Mouse (Mus musculus): ENCODE measurements around the gene Mmgt1. TPM values are rescaled to one million over a fixed set of nuclear protein-coding genes. Genes with fewer than 3 reads are reported as not detected.

Mmgt1 gene
- polyA plus RNA-seq, 1 experiment = 6.6 TPM

- no peak overlapping the region for H3K4me3 ChIP-seq
- no peak overlapping the region for H3ac ChIP-seq (ENCODE audit: control insufficient read depth, insufficient read length)
- H3K4me2 ChIP-seq (ENCODE audit: low read depth) = no peak overlapping the region
- H3K79me2 ChIP-seq (ENCODE audit: control insufficient read depth, insufficient read depth) = no peaks in the 10 kb centered on the region
- TF ChIP-seq SRF (IDR thresholded peaks at IDR 0.05; ENCODE audit: control insufficient read depth, insufficient read length, low read depth) (no peak), USF1 (IDR thresholded peaks at IDR 0.05; ENCODE audit: low read depth) (no peak), MYOD1 (IDR thresholded peaks at IDR 0.05; ENCODE audit: control insufficient read depth in 1 of 3, insufficient read length in 2 of 3, low read depth in 2 of 3) (no peak), POLR2A (IDR thresholded peaks at IDR 0.05; ENCODE audit: insufficient read length, low read depth) (no peak)
- no peaks in the 10 kb centered on the region for H3K27me3 ChIP-seq (ENCODE audit: control insufficient read depth, insufficient read depth, insufficient read length)
- no peaks in the 10 kb centered on the region for H3K36me3 ChIP-seq (ENCODE audit: control insufficient read depth, insufficient read depth)
These were observed 8.7 kb upstream of the Mmgt1 start for GRCm38 (mm10) chrX:56606536-56606935.

- Histone ChIP-seq H3K4me3 (peak overlapping the region; percentile 65), H3K4me2 (ENCODE audit: low read depth) (peak overlapping the region; percentile 72), H3ac (ENCODE audit: control insufficient read depth, insufficient read length) (peak overlapping the region; percentile 8), H3K27me3 (ENCODE audit: control insufficient read depth, insufficient read depth, insufficient read length) (no peaks in the 10 kb centered on the region), H3K36me3 (ENCODE audit: control insufficient read depth, insufficient read depth) (no peaks in the 10 kb centered on the region), H3K79me2 (ENCODE audit: control insufficient read depth, insufficient read depth) (peaks cover 37% of the 10 kb centered on the region)
- no peak for TF ChIP-seq TCF12 (IDR thresholded peaks at IDR 0.05; ENCODE audit: insufficient read depth, poor library complexity, severe bottlenecking)
These were observed 516 bp downstream of the Mmgt1 start for GRCm38 (mm10) chrX:56597219-56597886.

GRCm38 (mm10) chrX:56578200-56578599 lies 19.7 kb downstream of the Mmgt1 start:
- Histone ChIP-seq H3ac (ENCODE audit: control insufficient read depth, insufficient read length) (no peak overlapping the region), H3K36me3 (ENCODE audit: control insufficient read depth, insufficient read depth) (no peaks in the 10 kb centered on the region), H3K27me3 (ENCODE audit: control insufficient read depth, insufficient read depth, insufficient read length) (no peaks in the 10 kb centered on the region), H3K79me2 (ENCODE audit: control insufficient read depth, insufficient read depth) (no peaks in the 10 kb centered on the region), H3K4me3 (no peak overlapping the region), H3K4me2 (ENCODE audit: low read depth) (no peak overlapping the region)
- TF ChIP-seq MYOG (IDR thresholded peaks at IDR 0.05; ENCODE audit: control insufficient read depth in 1 of 3, insufficient read depth in 1 of 3, insufficient read length in 2 of 3, low read depth in 2 of 3) (no peak), POLR2AphosphoS2 (IDR thresholded peaks at IDR 0.05; ENCODE audit: insufficient read length, low read depth) (no peak), E2F4 (IDR thresholded peaks at IDR 0.05; ENCODE audit: insufficient read depth) (no peak), MAX (IDR thresholded peaks at IDR 0.05; ENCODE audit: low read depth) (no peak), POLR2A (IDR thresholded peaks at IDR 0.05; ENCODE audit: insufficient read length, low read depth) (no peak), MYOD1 (IDR thresholded peaks at IDR 0.05; ENCODE audit: control insufficient read depth in 1 of 3, insufficient read length in 2 of 3, low read depth in 2 of 3) (no peak), USF1 (IDR thresholded peaks at IDR 0.05; ENCODE audit: low read depth) (no peak), CEBPB (IDR thresholded peaks at IDR 0.05; ENCODE audit: insufficient read depth, poor library complexity, severe bottlenecking) (no peak), SRF (IDR thresholded peaks at IDR 0.05; ENCODE audit: control insufficient read depth, insufficient read length, low read depth) (no peak), REST (IDR thresholded peaks at IDR 0.05; ENCODE audit: insufficient read depth, insufficient read length) (no peak)

- Histone ChIP-seq H3K4me2 (ENCODE audit: low read depth) (no peak overlapping the region), H3K4me3 (no peak overlapping the region), H3ac (ENCODE audit: control insufficient read depth, insufficient read length) (no peak overlapping the region), H3K27me3 (ENCODE audit: control insufficient read depth, insufficient read depth, insufficient read length) (no peaks in the 10 kb centered on the region), H3K79me2 (ENCODE audit: control insufficient read depth, insufficient read depth) (no peaks in the 10 kb centered on the region), H3K36me3 (ENCODE audit: control insufficient read depth, insufficient read depth) (no peaks in the 10 kb centered on the region)
- no peak for TF ChIP-seq CEBPB (IDR thresholded peaks at IDR 0.05; ENCODE audit: insufficient read depth, poor library complexity, severe bottlenecking)
- TF ChIP-seq SRF (IDR thresholded peaks at IDR 0.05; ENCODE audit: control insufficient read depth, insufficient read length, low read depth) = no peak
- TF ChIP-seq REST (IDR thresholded peaks at IDR 0.05; ENCODE audit: insufficient read depth, insufficient read length) = no peak
- TF ChIP-seq E2F4 (IDR thresholded peaks at IDR 0.05; ENCODE audit: insufficient read depth) = no peak
- no peak for TF ChIP-seq MYOG (IDR thresholded peaks at IDR 0.05; ENCODE audit: control insufficient read depth in 1 of 3, insufficient read depth in 1 of 3, insufficient read length in 2 of 3, low read depth in 2 of 3)
- TF ChIP-seq POLR2AphosphoS2 (IDR thresholded peaks at IDR 0.05; ENCODE audit: insufficient read length, low read depth) = no peak
- no peak for TF ChIP-seq USF1 (IDR thresholded peaks at IDR 0.05; ENCODE audit: low read depth)
- no peak for TF ChIP-seq POLR2A (IDR thresholded peaks at IDR 0.05; ENCODE audit: insufficient read length, low read depth)
- TF ChIP-seq TCF12 (IDR thresholded peaks at IDR 0.05; ENCODE audit: insufficient read depth, poor library complexity, severe bottlenecking) = no peak
- no peak for TF ChIP-seq MAX (IDR thresholded peaks at IDR 0.05; ENCODE audit: low read depth)
- no peak for TF ChIP-seq MYOD1 (IDR thresholded peaks at IDR 0.05; ENCODE audit: control insufficient read depth in 1 of 3, insufficient read length in 2 of 3, low read depth in 2 of 3)
- TF ChIP-seq TCF3 (IDR thresholded peaks at IDR 0.05; ENCODE audit: insufficient read length, low read depth) = no peak
These were observed 25.4 kb downstream of the Mmgt1 start for GRCm38 (mm10) chrX:56572465-56572864.

- Histone ChIP-seq H3K4me2 (ENCODE audit: low read depth) (no peak overlapping the region), H3K27me3 (ENCODE audit: control insufficient read depth, insufficient read depth, insufficient read length) (no peaks in the 10 kb centered on the region), H3K36me3 (ENCODE audit: control insufficient read depth, insufficient read depth) (no peaks in the 10 kb centered on the region), H3ac (ENCODE audit: control insufficient read depth, insufficient read length) (no peak overlapping the region), H3K79me2 (ENCODE audit: control insufficient read depth, insufficient read depth) (no peaks in the 10 kb centered on the region), H3K4me3 (no peak overlapping the region)
- TF ChIP-seq POLR2AphosphoS2 (IDR thresholded peaks at IDR 0.05; ENCODE audit: insufficient read length, low read depth) = no peak
- no peak for TF ChIP-seq POLR2A (IDR thresholded peaks at IDR 0.05; ENCODE audit: insufficient read length, low read depth)
- no peak for TF ChIP-seq SRF (IDR thresholded peaks at IDR 0.05; ENCODE audit: control insufficient read depth, insufficient read length, low read depth)
- no peak for TF ChIP-seq USF1 (IDR thresholded peaks at IDR 0.05; ENCODE audit: low read depth)
- no peak for TF ChIP-seq MYOD1 (IDR thresholded peaks at IDR 0.05; ENCODE audit: control insufficient read depth in 1 of 3, insufficient read length in 2 of 3, low read depth in 2 of 3)
- no peak for TF ChIP-seq REST (IDR thresholded peaks at IDR 0.05; ENCODE audit: insufficient read depth, insufficient read length)
- TF ChIP-seq CEBPB (IDR thresholded peaks at IDR 0.05; ENCODE audit: insufficient read depth, poor library complexity, severe bottlenecking) = no peak
These were observed 44.3 kb downstream of the Mmgt1 start for GRCm38 (mm10) chrX:56553584-56553983.

Measured in myocyte (in vitro differentiated cells).